Mouse (Mus musculus) olfactory bulb, adult 2 months (tissue): Measurements from ENCODE around the gene Fam83b. TPM values are rescaled to one million over a fixed set of nuclear protein-coding genes. Genes with fewer than 3 reads are reported as not detected.

Experiments used
- H3K27ac ChIP-seq: fragments of 200-500 bp; 2 replicates; pipeline ENCODE4 v1.5.1; 2012; ENCODE audit warnings: low read depth, low read length; ENCODE audit not compliant: insufficient read depth
- H3K4me1 ChIP-seq: fragments of 200-500 bp; 2 replicates; pipeline ENCODE4 v1.6.1; 2012; ENCODE audit warnings: low read length; ENCODE audit not compliant: control insufficient read depth, insufficient read depth
- H3K4me3 ChIP-seq: fragments of 200-500 bp; 2 replicates; pipeline ENCODE4 v1.5.1; 2012; ENCODE audit warnings: mild to moderate bottlenecking, low read depth, low read length, moderate library complexity; ENCODE audit not compliant: insufficient read depth
- CTCF ChIP-seq: fragments of 200-500 bp; IDR thresholded peaks from 2 replicates; pipeline ENCODE4 v1.5.1; 2012; ENCODE audit warnings: low read depth, mild to moderate bottlenecking, low read length, moderate library complexity; ENCODE audit not compliant: insufficient read depth
- POLR2A ChIP-seq: fragments of 200-500 bp; IDR thresholded peaks from 2 replicates; pipeline ENCODE4 v1.6.1; 2012; ENCODE audit warnings: mild to moderate bottlenecking, low read depth, low read length, moderate library complexity; ENCODE audit not compliant: insufficient read depth
- WGBS: fragments of 180-500 bp; shearing (Covaris S2); methylation state at CpG from one replicate; pipeline ENCODE4 v1.1.7; 2018; 5-methylcytosine and 5-hydroxymethylcytosine counted together
- polyA plus RNA-seq: library from polyadenylated mRNA; stranded (reverse); fragments of >200 nt; gene quantifications from 2 replicates; pipeline ENCODE4 v1.2.4, GENCODE M21; 2012; ENCODE audit warnings: low replicate concordance; ENCODE audit not compliant: missing spikeins, insufficient read depth, insufficient read length

Fam83b gene
- not detected in 2 replicates for polyA plus RNA-seq

DNA sequence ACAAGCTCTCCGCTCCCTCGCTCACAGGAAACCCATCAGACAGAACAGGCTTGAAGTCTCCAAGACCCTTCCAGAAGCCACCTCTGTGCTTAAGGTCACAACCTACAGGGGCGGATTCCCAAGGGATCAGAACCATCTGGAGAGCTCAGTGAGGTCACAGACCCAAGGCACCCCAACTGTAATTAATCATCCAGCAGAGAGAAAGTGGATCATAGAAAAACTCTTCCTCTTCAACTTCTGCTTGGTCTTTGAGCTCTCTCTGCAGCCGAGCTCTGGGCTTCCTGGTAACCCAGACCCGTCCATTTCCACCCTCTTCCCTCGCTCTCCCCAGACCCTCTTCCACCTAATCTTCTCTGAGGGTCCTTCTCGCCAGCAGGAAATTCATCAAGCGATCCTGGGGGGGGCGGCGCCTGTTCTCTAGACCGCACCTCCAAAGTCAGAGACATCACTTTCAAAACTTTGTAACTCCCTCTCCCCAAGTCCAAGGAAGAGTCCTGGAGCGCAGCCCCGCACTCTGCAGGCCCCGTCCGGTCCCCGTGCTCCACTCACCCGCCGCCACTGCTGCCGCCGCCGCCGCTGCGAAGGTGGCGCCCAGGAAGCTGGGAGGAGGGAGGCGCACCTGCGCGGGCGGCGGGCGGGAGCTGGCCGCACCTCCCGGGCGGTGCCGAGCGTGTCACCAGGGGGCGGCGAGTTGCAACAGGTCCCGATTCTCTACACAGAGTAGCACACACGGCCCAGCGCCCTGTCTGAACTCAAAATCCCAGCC lies at the start of gene Fam83b:
Fam83b (minus strand) TSS at position 602 of the 766 bp plus-strand sequence.
- peaks cover 11% of the 10 kb centered on the region for H3K4me1 ChIP-seq
- WGBS = 6% methylated on average over 40 of the region's 40 CpGs
- TF ChIP-seq CTCF (no peak), POLR2A (no peak)
- peak within 1 kb of the TSS; percentile 32 for H3K4me3 ChIP-seq
- H3K27ac ChIP-seq = no peak within 1 kb of the TSS

DNA sequence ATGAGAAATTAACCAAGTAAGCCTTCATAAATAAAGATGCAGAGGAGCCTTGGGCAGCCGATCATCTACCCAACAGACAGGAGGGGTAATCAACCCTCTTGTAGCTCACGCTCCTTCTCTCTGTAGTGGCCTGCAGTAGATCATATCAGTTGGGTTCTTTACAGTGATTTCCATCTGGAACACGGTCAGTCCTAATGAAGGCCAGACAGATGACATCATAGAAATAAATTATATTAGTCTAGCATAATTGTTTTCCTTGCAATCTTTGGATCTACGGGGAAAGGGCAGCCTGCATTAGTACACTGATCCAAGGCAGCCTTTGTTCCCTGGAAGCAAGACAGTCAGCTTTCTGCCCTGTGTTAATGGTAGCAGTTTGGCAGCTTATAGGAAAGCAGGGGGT lies 47.2 kb upstream of the Fam83b start:
- no peaks in the 10 kb centered on the region for H3K4me1 ChIP-seq

DNA sequence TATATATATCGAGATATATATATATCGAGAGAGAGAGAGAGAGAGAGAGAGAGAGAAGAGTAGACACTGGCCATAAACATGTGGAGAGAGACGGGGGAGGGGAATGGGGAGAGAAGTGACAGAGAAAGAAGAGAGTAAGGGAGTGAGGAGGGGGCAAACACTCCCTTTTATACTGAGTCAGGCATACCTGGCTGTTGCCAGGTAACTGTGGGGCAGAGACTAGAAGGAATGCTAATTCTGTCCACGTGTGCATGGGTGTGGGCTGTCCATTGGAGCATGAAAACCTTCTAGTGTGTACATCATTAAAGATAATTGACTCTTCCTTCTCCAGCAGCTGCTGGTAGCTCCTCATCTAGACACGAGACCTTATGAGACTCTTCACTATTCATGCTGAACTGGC lies 36.8 kb upstream of the Fam83b start:
- 73% methylated on average over 5 of the region's 5 CpGs for WGBS
- Histone ChIP-seq H3K27ac (no peak overlapping the region), H3K4me3 (no peak overlapping the region), H3K4me1 (no peaks in the 10 kb centered on the region)
- no peak for TF ChIP-seq POLR2A
- no peak for TF ChIP-seq CTCF

More for the DNA sequence above, 47.2 kb upstream of the Fam83b start:
- TF ChIP-seq CTCF (no peak), POLR2A (no peak)
- WGBS = 81% methylated on average over 4 of the region's 4 CpGs
- no peak overlapping the region for H3K4me3 ChIP-seq
- no peak overlapping the region for H3K27ac ChIP-seq

DNA sequence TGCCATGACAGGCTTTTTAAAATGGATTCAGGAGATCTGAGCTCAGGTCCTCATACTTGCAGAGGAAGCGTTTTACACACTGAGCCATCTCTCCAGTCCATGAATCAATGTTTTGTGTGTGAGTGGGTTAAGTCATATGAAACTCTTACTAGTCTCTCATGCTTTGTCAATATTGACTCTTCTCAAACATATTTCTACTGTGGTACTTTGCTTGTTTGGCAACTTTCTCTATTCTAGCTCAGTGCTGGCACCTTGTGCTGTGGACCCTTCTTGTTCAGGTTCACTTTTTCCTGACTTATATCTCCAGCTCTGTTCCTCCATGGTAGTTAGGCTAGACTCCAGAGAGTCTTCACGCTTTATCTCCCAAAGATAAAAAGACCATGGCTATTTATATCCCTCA lies 36.0 kb upstream of the Fam83b start:
- Histone ChIP-seq H3K27ac (no peak overlapping the region), H3K4me1 (no peaks in the 10 kb centered on the region), H3K4me3 (no peak overlapping the region)
- WGBS = 88% methylated on average over 2 of the region's 2 CpGs
- TF ChIP-seq POLR2A (no peak), CTCF (no peak)

DNA sequence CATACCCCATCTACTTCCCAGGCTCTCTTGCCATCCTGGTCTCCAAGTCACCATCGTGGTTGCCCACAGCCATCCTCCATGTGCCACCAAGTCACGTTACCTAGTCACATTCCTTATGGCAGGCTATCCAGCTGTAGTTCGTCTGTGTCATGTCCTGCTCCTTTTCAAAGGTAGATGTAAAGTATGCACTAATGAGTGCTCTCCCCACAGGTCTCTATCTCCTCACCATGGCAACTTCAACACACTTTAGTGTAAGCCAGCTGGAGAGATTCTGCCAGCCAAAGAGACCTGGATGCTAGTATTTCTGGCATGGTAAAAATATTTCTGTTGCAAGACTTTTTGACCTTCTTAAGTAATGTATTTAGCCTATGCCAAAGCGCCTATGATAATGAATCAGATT lies 30.5 kb upstream of the Fam83b start:
- Histone ChIP-seq H3K4me1 (no peaks in the 10 kb centered on the region), H3K4me3 (no peak overlapping the region), H3K27ac (no peak overlapping the region)
- WGBS = 74% methylated on average over 4 of the region's 4 CpGs
- TF ChIP-seq POLR2A = no peak
- no peak for TF ChIP-seq CTCF

DNA sequence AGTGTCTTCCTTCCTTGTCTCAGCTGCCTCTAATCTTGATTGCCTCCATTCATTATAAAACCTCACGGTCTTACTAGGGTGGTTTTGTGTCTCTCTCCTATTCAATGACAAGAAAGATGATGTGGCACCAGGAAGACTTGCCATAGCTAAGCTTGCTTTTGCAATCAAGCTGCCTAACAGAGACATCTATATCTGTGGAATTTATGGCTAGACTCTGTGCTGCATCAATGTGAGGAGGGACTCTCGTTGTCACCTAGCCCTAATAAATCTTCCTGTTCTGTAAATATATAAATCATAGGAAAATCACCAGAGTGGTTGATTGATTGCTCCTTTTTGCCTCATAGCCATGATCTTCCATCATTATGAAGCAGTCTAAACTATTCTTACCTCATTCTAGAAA lies 26.9 kb upstream of the Fam83b start:
- Histone ChIP-seq H3K27ac (no peak overlapping the region), H3K4me3 (no peak overlapping the region), H3K4me1 (no peaks in the 10 kb centered on the region)
- TF ChIP-seq CTCF (no peak), POLR2A (no peak)
- 70% methylated on average over 2 of the region's 2 CpGs for WGBS

DNA sequence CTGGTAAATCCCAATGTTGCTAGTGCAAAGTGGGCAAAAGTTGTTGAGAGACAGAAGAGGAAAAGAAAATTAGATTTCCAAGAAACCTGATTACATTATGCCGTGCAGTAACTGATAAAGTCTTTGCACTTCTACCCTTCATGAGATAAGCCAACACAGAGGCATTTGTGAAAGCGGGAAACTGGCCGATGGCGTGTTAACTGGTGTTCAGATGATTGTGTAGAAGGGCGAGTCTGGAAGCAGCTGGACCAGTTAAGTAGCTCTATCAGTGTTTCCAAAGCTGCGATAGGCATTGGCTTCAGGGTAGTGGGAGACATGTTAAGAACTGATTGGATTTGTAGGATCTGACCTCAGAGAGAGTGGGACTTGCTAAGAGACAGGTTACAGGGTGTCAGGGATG lies 17.0 kb upstream of the Fam83b start:
- Histone ChIP-seq H3K27ac (no peak overlapping the region), H3K4me3 (no peak overlapping the region), H3K4me1 (no peaks in the 10 kb centered on the region)
- no peak for TF ChIP-seq POLR2A
- TF ChIP-seq CTCF = no peak
- WGBS = 93% methylated on average over 6 of the region's 6 CpGs

DNA sequence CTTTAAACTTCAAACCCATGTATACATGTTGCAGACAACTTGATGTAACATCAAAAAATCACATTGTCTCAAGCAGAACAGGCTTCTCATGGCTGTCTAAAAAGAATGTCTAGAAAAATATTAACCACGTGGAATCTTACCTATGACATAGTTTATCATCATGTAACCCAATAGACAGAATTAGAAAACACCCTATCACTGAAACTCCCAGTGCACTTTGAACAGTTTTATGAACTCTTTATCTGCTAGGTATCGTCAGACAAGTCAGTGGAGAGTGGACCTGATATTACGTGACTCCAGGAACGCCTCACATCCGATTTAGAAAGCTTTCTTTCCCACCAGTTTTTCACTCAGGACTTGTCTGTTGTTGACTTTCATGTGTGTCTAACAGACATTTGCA lies 15.1 kb upstream of the Fam83b start:
- TF ChIP-seq POLR2A (no peak), CTCF (no peak)
- Histone ChIP-seq H3K27ac (no peak overlapping the region), H3K4me3 (no peak overlapping the region), H3K4me1 (no peaks in the 10 kb centered on the region)
- WGBS = 93% methylated on average over 5 of the region's 5 CpGs

DNA sequence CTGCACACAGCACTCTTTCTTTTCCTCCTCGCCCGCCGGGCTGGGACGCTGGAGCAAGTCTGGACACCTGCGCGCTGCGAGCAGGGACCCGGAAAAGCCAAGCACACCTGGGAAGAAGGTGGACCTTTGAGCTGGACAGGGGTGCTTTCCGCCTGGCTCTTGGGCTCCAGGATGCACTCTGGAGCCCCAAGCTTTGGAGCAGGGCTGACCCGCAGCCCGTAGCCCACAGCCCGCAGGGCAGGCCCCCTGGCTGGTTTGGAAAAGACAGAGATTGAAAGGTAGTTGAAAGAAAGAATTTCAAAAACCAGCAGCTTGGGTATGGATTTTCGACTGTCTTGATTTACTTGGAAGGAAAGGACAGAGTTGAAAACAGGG lies 352 bp upstream of the Fam83b start:
- TF ChIP-seq POLR2A (no peak), CTCF (no peak)
- WGBS = 2% methylated on average over 13 of the region's 13 CpGs

More for the DNA sequence above, 352 bp upstream of the Fam83b start:
- Histone ChIP-seq H3K4me3 (peak overlapping the region; percentile 32), H3K4me1 (peaks cover 11% of the 10 kb centered on the region), H3K27ac (no peak overlapping the region)
